Mouse (Mus musculus): ENCODE measurements around the gene Tmeff1. TPM values are rescaled to one million over a fixed set of nuclear protein-coding genes. Genes with fewer than 3 reads are reported as not detected.
"Not testable (repeated sequence)": the region's sequence is repeated elsewhere in the genome, so short reads cannot be mapped to it uniquely, and the experiment has no call there.

Tmeff1 gene
- polyA plus RNA-seq, 1 experiment from 2014 or later, result 312 TPM

GRCm38 (mm10) chr4:48667279-48667678 is 82.3 kb downstream of the Tmeff1 start:
- Histone ChIP-seq H3K27ac (ENCODE audit: low read depth, low read length) (no peak overlapping the region), H3K4me1 (ENCODE audit: control insufficient read depth, insufficient read depth, low read length) (no peaks in the 10 kb centered on the region), H3K4me3 (ENCODE audit: low read depth, low read length) (no peak overlapping the region), H3K36me3 (ENCODE audit: control insufficient read depth, insufficient read depth, low read length) (peaks cover 15% of the 10 kb centered on the region), H3K9ac (replicated peaks; ENCODE audit: low read depth, low read length) (no peak overlapping the region), H3K27me3 (ENCODE audit: control insufficient read depth, insufficient read depth, low read length) (no peaks in the 10 kb centered on the region), H3K9me3 (ENCODE audit: control insufficient read depth, low read length) (no peaks in the 10 kb centered on the region), H3K4me2 (ENCODE audit: low read depth, low read length) (no peak overlapping the region)
- no peak for ATAC-seq (ENCODE audit: low read depth)
- WGBS, result 90% methylated on average over 6 of the region's 6 CpGs

GRCm38 (mm10) chr4:48672915-48673314 is 87.9 kb downstream of the Tmeff1 start:
- no peaks in the 10 kb centered on the region for H3K9me3 ChIP-seq (ENCODE audit: control insufficient read depth, low read length)
- no peak overlapping the region for H3K4me3 ChIP-seq (ENCODE audit: low read depth, low read length)
- H3K9ac ChIP-seq (replicated peaks; ENCODE audit: low read depth, low read length), result no peak overlapping the region
- H3K4me1 ChIP-seq (ENCODE audit: control insufficient read depth, insufficient read depth, low read length), result no peaks in the 10 kb centered on the region
- H3K4me2 ChIP-seq (ENCODE audit: low read depth, low read length), result no peak overlapping the region
- H3K27ac ChIP-seq (ENCODE audit: low read depth, low read length), result no peak overlapping the region
- no peaks in the 10 kb centered on the region for H3K27me3 ChIP-seq (ENCODE audit: control insufficient read depth, insufficient read depth, low read length)
- peaks cover 22% of the 10 kb centered on the region for H3K36me3 ChIP-seq (ENCODE audit: control insufficient read depth, insufficient read depth, low read length)
- no peak for ATAC-seq (ENCODE audit: low read depth)
- WGBS, result 93% methylated on average over 5 of the region's 5 CpGs

GRCm38 (mm10) chr4:48674412-48674811 is 89.4 kb downstream of the Tmeff1 start:
- Histone ChIP-seq H3K27ac (ENCODE audit: low read depth, low read length) (no peak overlapping the region), H3K36me3 (ENCODE audit: control insufficient read depth, insufficient read depth, low read length) (peaks cover 22% of the 10 kb centered on the region), H3K4me3 (ENCODE audit: low read depth, low read length) (no peak overlapping the region), H3K9me3 (ENCODE audit: control insufficient read depth, low read length) (no peaks in the 10 kb centered on the region), H3K4me2 (ENCODE audit: low read depth, low read length) (no peak overlapping the region), H3K4me1 (ENCODE audit: control insufficient read depth, insufficient read depth, low read length) (no peaks in the 10 kb centered on the region), H3K27me3 (ENCODE audit: control insufficient read depth, insufficient read depth, low read length) (no peaks in the 10 kb centered on the region), H3K9ac (replicated peaks; ENCODE audit: low read depth, low read length) (no peak overlapping the region)
- 81% methylated on average over 7 of the region's 7 CpGs for WGBS
- no peak for ATAC-seq (ENCODE audit: low read depth)

GRCm38 (mm10) chr4:48676570-48677185 is 91.7 kb downstream of the Tmeff1 start:
- ATAC-seq (ENCODE audit: low read depth), result no peak
- Histone ChIP-seq H3K9me3 (ENCODE audit: control insufficient read depth, low read length) (no peaks in the 10 kb centered on the region), H3K27ac (ENCODE audit: low read depth, low read length) (no peak overlapping the region), H3K9ac (replicated peaks; ENCODE audit: low read depth, low read length) (no peak overlapping the region), H3K27me3 (ENCODE audit: control insufficient read depth, insufficient read depth, low read length) (no peaks in the 10 kb centered on the region), H3K36me3 (ENCODE audit: control insufficient read depth, insufficient read depth, low read length) (peaks cover 22% of the 10 kb centered on the region), H3K4me3 (ENCODE audit: low read depth, low read length) (no peak overlapping the region), H3K4me2 (ENCODE audit: low read depth, low read length) (no peak overlapping the region), H3K4me1 (ENCODE audit: control insufficient read depth, insufficient read depth, low read length) (no peaks in the 10 kb centered on the region)
- WGBS, result 92% methylated on average over 13 of the region's 13 CpGs

- H3K9me3 ChIP-seq (ENCODE audit: control insufficient read depth, low read length), result no peaks in the 10 kb centered on the region
- H3K27ac ChIP-seq (ENCODE audit: low read depth, low read length), result no peak overlapping the region
- peaks cover 17% of the 10 kb centered on the region for H3K36me3 ChIP-seq (ENCODE audit: control insufficient read depth, insufficient read depth, low read length)
- no peak overlapping the region for H3K4me2 ChIP-seq (ENCODE audit: low read depth, low read length)
- no peaks in the 10 kb centered on the region for H3K27me3 ChIP-seq (ENCODE audit: control insufficient read depth, insufficient read depth, low read length)
- no peak for ATAC-seq (ENCODE audit: low read depth)
- H3K4me3 ChIP-seq (ENCODE audit: low read depth, low read length), result no peak overlapping the region
- no peak overlapping the region for H3K9ac ChIP-seq (replicated peaks; ENCODE audit: low read depth, low read length)
- WGBS, result 98% methylated on average over 8 of the region's 8 CpGs
- no peaks in the 10 kb centered on the region for H3K4me1 ChIP-seq (ENCODE audit: control insufficient read depth, insufficient read depth, low read length)
Observed at GRCm38 (mm10) chr4:48677276-48677675, 92.3 kb downstream of the Tmeff1 start.

GRCm38 (mm10) chr4:48677812-48678211 is 92.8 kb downstream of the Tmeff1 start:
- no peak overlapping the region for H3K4me3 ChIP-seq (ENCODE audit: low read depth, low read length)
- no peak for ATAC-seq (ENCODE audit: low read depth)
- no peaks in the 10 kb centered on the region for H3K27me3 ChIP-seq (ENCODE audit: control insufficient read depth, insufficient read depth, low read length)
- H3K4me2 ChIP-seq (ENCODE audit: low read depth, low read length), result no peak overlapping the region
- no peak overlapping the region for H3K27ac ChIP-seq (ENCODE audit: low read depth, low read length)
- peaks cover 15% of the 10 kb centered on the region for H3K36me3 ChIP-seq (ENCODE audit: control insufficient read depth, insufficient read depth, low read length)
- 80% methylated on average over 2 of the region's 2 CpGs for WGBS
- H3K4me1 ChIP-seq (ENCODE audit: control insufficient read depth, insufficient read depth, low read length), result no peaks in the 10 kb centered on the region
- H3K9ac ChIP-seq (replicated peaks; ENCODE audit: low read depth, low read length), result no peak overlapping the region
- no peaks in the 10 kb centered on the region for H3K9me3 ChIP-seq (ENCODE audit: control insufficient read depth, low read length)

- no peaks in the 10 kb centered on the region for H3K27me3 ChIP-seq (ENCODE audit: control insufficient read depth, insufficient read depth, low read length)
- no peak overlapping the region for H3K27ac ChIP-seq (ENCODE audit: low read depth, low read length)
- H3K4me2 ChIP-seq (ENCODE audit: low read depth, low read length), result no peak overlapping the region
- no peak overlapping the region for H3K9ac ChIP-seq (replicated peaks; ENCODE audit: low read depth, low read length)
- H3K9me3 ChIP-seq (ENCODE audit: control insufficient read depth, low read length), result no peaks in the 10 kb centered on the region
- ATAC-seq (ENCODE audit: low read depth), result no peak
- peaks cover 10% of the 10 kb centered on the region; the same call in 1 of the 2 replicates for H3K36me3 ChIP-seq (ENCODE audit: control insufficient read depth, insufficient read depth, low read length)
- WGBS, result 90% methylated on average over 9 of the region's 9 CpGs
- no peak overlapping the region for H3K4me3 ChIP-seq (ENCODE audit: low read depth, low read length)
- no peaks in the 10 kb centered on the region for H3K4me1 ChIP-seq (ENCODE audit: control insufficient read depth, insufficient read depth, low read length)
Observed at GRCm38 (mm10) chr4:48678793-48679192, 93.8 kb downstream of the Tmeff1 start.

GRCm38 (mm10) chr4:48679728-48680127 is 94.8 kb downstream of the Tmeff1 start:
- not testable (repeated sequence) for H3K36me3 ChIP-seq (ENCODE audit: control insufficient read depth, insufficient read depth, low read length); H3K9me3 ChIP-seq (ENCODE audit: control insufficient read depth, low read length); H3K4me2 ChIP-seq (ENCODE audit: low read depth, low read length); H3K4me1 ChIP-seq (ENCODE audit: control insufficient read depth, insufficient read depth, low read length); H3K27me3 ChIP-seq (ENCODE audit: control insufficient read depth, insufficient read depth, low read length); H3K27ac ChIP-seq (ENCODE audit: low read depth, low read length); H3K4me3 ChIP-seq (ENCODE audit: low read depth, low read length); ATAC-seq (ENCODE audit: low read depth); H3K9ac ChIP-seq (replicated peaks; ENCODE audit: low read depth, low read length)
- WGBS, result 71% methylated on average over 5 of the region's 6 CpGs

- H3K4me3 ChIP-seq (ENCODE audit: low read depth, low read length), result no peak overlapping the region
- no peak overlapping the region for H3K9ac ChIP-seq (replicated peaks; ENCODE audit: low read depth, low read length)
- H3K4me2 ChIP-seq (ENCODE audit: low read depth, low read length), result no peak overlapping the region
- H3K9me3 ChIP-seq (ENCODE audit: control insufficient read depth, low read length), result no peaks in the 10 kb centered on the region
- ATAC-seq (ENCODE audit: low read depth), result no peak
- H3K27ac ChIP-seq (ENCODE audit: low read depth, low read length), result no peak overlapping the region
- H3K36me3 ChIP-seq (ENCODE audit: control insufficient read depth, insufficient read depth, low read length), result no peaks in the 10 kb centered on the region
- WGBS, result 61% methylated on average over 7 of the region's 7 CpGs
- H3K4me1 ChIP-seq (ENCODE audit: control insufficient read depth, insufficient read depth, low read length), result no peaks in the 10 kb centered on the region
- no peaks in the 10 kb centered on the region for H3K27me3 ChIP-seq (ENCODE audit: control insufficient read depth, insufficient read depth, low read length)
Observed at GRCm38 (mm10) chr4:48680214-48680613, 95.2 kb downstream of the Tmeff1 start.
